10 mouse cellular contexts compared by ENCODE assay signal in genomic region chr1:138844166-138844565, GRCm38 (mm10). TPM values are rescaled to one million over a fixed set of nuclear protein-coding genes. Genes with fewer than 3 reads are reported as not detected.
DNase-seq lines count a peak whose midpoint lies in the region.
"Had no signal": no experiment of that assay in that cellular context is flagged by ENCODE, and none has a peak within 500 bp of the region (broad histone marks: within the 10 kb centered on the region; RNA-seq: fewer than 3 reads in every experiment).

No protein-coding gene starts in this region.

- intact Hi-C loops in heart, postnatal 25 days (cut with DNase I), result loop anchor here (5.0 kb wide), 2 partner anchors 83 to 118 kb away; partner anchors contain the start of gene Dennd1b

- H3K4me3 ChIP-seq in hindbrain, embryonic 10.5 days, result peak overlapping the region; percentile 51
- peak overlapping the region; percentile 53 for H3K4me3 ChIP-seq in midbrain, embryonic 10.5 days

- H3K27me3 ChIP-seq in hindbrain, embryonic 10.5 days (ENCODE audit: insufficient read depth, poor library complexity, severe bottlenecking), result peaks cover 100% of the 10 kb centered on the region
- peaks cover 100% of the 10 kb centered on the region for H3K27me3 ChIP-seq in midbrain, embryonic 10.5 days (ENCODE audit: low read depth, poor library complexity, severe bottlenecking)

- no peaks in the 10 kb centered on the region for H3K36me3 ChIP-seq in hindbrain, embryonic 10.5 days
- no peaks in the 10 kb centered on the region for H3K36me3 ChIP-seq in midbrain, embryonic 10.5 days

- H3K9me3 ChIP-seq in hindbrain, embryonic 10.5 days, result no peaks in the 10 kb centered on the region
- H3K9me3 ChIP-seq in midbrain, embryonic 10.5 days (replicated peaks), result no peaks in the 10 kb centered on the region

- WGBS in hindbrain, embryonic 10.5 days, result under 1% methylated on average over 3 of the region's 3 CpGs
- 4% methylated on average over 3 of the region's 3 CpGs for WGBS in midbrain, embryonic 10.5 days

- peaks cover 65% of the 10 kb centered on the region for H3K4me1 ChIP-seq in hindbrain, embryonic 10.5 days (replicated peaks)
- H3K4me1 ChIP-seq in midbrain, embryonic 10.5 days, result peaks cover 73% of the 10 kb centered on the region

- H3K27ac ChIP-seq in hindbrain, embryonic 10.5 days, result no peak overlapping the region
- no peak overlapping the region; the same call in 1 of the 2 replicates for H3K27ac ChIP-seq in midbrain, embryonic 10.5 days (replicated peaks)

- peak; percentile 86 for DNase-seq in heart, adult 11 months
- DNase-seq in heart, postnatal 25 days (ENCODE audit: low spot score), result no peak
- DNase-seq in ES-CJ7 (ENCODE audit: low read depth, low spot score), result peak; percentile 47
- no peak for DNase-seq in hindbrain, embryonic 10.5 days (ENCODE audit: low spot score)
- DNase-seq in midbrain, embryonic 10.5 days (ENCODE audit: low spot score), result peak; percentile 39
- no peak for DNase-seq in left cerebral cortex, adult 8-10 months (ENCODE audit: low spot score in 2 of 2)
- no peak for DNase-seq in cerebellum, postnatal 36 days
- no peak for DNase-seq in frontal cortex, postnatal 10 days (ENCODE audit: low spot score in 2 of 2)
- DNase-seq: kidney, postnatal 10 days had no signal

RNA-seq across cellular contexts. Expression of gene Lhx9, which starts 4.2 kb away (rescaled TPM):
- total RNA-seq in heart, postnatal 25 days (2021), result not detected
- polyA plus RNA-seq in hindbrain, embryonic 10.5 days (2016; fragmentation: Nextera tagmentation; extraction: Ambion mirVana), result 11.0 and 18.1 TPM in 2 replicates
- 11.4 and 21.1 TPM in 2 replicates for polyA plus RNA-seq in midbrain, embryonic 10.5 days (2016; fragmentation: Nextera tagmentation; extraction: Ambion mirVana)
- total RNA-seq in left cerebral cortex, adult 8-10 months (2022), result 1 to 10 TPM in 1 of 4 experiments, under 1 TPM in 3; 0.82 to 1.2 (median 0.91) TPM
- total RNA-seq: monocyte, adult 5-6 weeks had no signal

RNA-seq across cellular contexts. Expression of gene 2310009B15Rik, which starts 12.5 kb away (rescaled TPM):
- total RNA-seq in heart, postnatal 25 days (2021), result 1 to 10 TPM; 8.9 to 10.0 TPM
- 43.2 and 45.0 TPM in 2 replicates for polyA plus RNA-seq in hindbrain, embryonic 10.5 days (2016; fragmentation: Nextera tagmentation; extraction: Ambion mirVana)
- 45.3 and 47.1 TPM in 2 replicates for polyA plus RNA-seq in midbrain, embryonic 10.5 days (2016; fragmentation: Nextera tagmentation; extraction: Ambion mirVana)
- total RNA-seq in left cerebral cortex, adult 8-10 months (2022), result 10 to 100 TPM; 12.3 to 15.5 (median 13.7) TPM

Comparison
In these comparisons a context has a peak if more than half of its experiments do, and no peak if none do; other contexts are left out.
1. DNase-seq: peak in heart, adult 11 months (single experiment), ES-CJ7 (single experiment) and midbrain, embryonic 10.5 days (single experiment); none in heart, postnatal 25 days (single experiment), hindbrain, embryonic 10.5 days (single experiment), left cerebral cortex, adult 8-10 months (0 of 2), cerebellum, postnatal 36 days (0 of 2) and frontal cortex, postnatal 10 days (0 of 2).